Mouse (Mus musculus) right cerebral cortex, adult 2 months (tissue): ENCODE measurements around the gene Rgs17.

Source experiments
- DNase-seq, 2 experiments: peaks; one replicate each; pipeline ENCODE4 v3.0.0; 2021 to 2022; ENCODE audit warnings: low spot score in 2 of 2

Gene Rgs17

DNA sequence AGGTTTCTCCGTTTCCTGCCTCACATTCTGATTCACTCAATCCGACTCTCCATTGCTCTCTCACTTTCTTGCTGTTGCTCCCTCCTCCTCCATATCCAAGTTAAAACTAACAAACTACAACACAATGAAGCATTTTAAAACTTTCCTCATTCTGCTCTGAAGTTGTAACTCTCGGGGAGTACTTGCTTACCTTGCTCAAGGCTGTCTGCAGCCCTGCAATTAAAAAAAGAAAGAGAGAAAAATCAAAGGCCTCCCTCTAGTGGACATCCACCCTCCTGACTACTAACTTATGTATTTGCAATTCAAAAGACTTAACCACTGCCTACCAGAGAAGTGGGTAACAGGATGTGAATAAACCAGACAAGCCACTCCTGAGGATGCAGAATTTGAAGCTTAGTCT is 97.4 kb downstream of the Rgs17 start:
- DNase-seq: peak; percentile 47 to 51

DNA sequence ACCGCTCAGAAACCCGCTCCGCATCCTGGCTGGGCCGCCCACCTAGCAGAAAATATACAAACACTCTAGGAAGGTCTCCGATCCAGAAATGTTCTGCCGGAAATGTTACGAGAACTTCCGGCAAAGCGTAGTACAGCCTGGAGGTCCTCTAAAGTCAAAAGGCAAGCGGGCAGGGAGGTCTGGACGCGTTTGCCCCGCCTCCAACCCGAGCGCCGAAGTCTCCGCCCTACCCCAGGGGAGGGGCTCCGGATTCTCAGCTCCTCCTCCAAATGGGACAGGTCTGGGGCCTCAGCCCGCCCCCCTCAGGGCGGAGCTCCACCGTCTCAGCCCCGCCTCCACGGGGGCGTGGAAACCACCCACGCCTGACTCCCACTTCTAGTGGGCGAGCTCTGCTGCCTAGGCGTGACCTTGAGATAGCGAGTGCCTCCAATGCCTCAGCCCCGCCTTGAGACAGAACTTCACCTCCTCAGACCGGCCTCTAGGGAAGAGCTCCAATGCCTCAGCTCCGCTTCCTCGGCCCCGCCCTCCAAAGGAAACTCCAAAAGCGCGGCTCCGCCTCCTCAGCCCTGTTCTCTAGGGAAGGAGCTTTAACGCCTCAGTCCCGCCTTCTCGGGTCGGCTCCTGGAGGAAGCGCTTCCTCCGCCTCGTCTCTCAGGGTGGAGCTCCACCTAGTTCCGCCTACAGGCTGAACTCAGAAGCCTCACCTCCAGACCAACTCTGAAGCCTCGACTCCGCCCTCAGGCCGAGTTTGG is 98.3 kb downstream of the Rgs17 start, which contains the start of gene Mtrf1l:
Mtrf1l (minus strand) TSS at position 171 of the 752 bp plus-strand sequence.
- DNase-seq: peak; percentile 91

DNA sequence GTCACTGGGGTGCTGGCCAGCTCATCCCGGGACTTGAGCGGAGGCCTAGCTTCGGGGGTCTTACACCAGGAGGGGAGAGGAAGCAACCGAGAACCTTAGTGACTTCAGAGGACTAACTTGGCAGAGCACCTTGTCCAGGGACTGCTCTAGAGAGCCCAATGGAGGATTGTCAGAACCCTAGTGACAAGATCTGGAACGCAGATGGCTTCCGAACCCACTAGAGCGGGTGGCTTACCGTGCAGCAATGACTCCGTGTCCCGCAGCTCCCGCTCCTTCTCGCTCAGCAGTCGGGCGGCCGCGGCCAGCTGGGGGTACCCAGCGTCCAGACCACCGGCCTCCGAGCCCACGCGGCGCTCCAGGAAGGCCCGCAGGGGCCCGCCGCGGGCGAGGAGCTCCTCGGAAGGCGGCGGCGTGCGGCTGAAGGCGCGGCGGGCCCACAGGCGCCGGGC is 98.9 kb downstream of the Rgs17 start:
- peak in 1 of 2 experiments; percentile 44 for DNase-seq

DNA sequence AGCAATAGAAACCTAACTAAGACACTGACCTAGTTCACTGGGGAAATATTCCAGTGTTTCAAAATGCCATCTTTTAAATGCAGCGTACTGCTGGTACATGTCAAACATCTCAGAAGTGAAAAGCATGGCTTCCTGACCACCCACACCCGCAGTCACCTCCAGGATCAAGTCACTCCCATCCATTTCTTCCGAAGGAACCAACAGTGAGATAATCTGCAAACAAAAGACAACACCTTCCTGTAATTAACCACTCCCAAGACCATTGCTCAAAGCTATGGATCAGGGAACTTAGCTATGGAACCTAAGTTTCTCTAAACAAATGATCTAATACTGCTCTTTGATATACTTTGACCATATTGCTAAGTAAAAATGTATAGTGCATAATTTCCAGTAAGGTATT is 103.4 kb downstream of the Rgs17 start:
- no peak for DNase-seq

DNA sequence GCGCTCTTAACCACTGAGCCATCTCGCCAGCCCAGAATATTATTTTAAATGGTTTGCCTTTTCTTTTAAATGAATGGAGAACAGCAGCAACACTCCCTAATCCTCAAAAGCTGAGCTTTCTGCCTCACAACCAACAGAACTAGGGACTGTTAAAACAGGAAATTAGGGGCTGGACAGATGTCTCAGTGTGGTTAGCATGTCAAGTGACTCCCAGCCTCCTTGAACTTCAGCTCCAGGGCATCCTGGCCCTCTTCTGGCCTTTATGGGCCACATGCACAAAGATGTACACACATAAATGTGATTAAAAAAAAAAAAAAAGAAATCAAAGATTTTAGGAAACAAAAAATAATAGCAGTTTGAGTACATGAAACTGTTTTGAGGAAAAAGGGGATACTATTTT is 106.2 kb downstream of the Rgs17 start:
- DNase-seq: no peak

DNA sequence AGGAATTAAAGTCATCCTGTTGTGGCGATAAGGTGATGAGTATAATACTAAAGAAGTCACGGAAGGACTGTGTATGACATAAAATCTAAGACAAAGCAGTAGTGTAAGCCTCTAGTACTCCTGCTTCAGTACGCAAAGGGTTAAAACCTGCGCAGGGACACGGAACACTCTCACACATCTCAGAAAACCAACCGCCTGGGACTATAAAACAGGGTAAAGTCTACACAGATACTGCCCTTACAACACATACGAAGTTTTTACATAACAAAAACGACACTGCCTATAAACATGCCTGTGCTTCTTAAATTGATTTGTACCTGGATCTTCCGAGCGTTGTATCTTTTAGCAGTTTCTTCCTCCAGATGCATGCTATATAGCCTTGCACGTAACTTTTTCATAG is 108.5 kb downstream of the Rgs17 start:
- DNase-seq: no peak

DNA sequence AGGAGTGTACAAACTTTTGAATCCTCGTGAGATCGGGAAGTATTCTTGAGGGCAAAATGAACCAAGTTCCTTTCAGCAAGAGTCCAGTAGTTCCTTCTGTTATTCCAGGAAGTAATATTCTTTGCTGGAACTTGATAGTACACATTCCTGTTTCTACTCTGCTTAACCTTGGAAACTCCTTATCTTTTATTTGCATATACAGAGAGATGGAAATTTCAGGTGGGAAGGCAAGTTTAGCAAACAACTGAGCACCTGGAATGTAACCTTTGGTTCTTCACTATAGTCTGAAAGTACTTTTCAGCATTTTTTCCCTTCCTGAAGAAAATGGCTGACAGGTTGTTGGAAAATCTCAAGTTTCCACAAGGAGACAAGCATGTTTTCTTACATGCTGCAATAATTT is 114.5 kb downstream of the Rgs17 start:
- DNase-seq: no peak

- DNase-seq: no peak
These were observed 115.2 kb downstream of the Rgs17 start for GRCm38 (mm10) chr10:5806996-5807395.

- peak; percentile 13 to 21 for DNase-seq
These were observed 115.8 kb downstream of the Rgs17 start for GRCm38 (mm10) chr10:5806416-5806815.

- peak; percentile 90 to 93 for DNase-seq
These were observed 116.4 kb downstream of the Rgs17 start for GRCm38 (mm10) chr10:5805731-5806307.

DNA sequence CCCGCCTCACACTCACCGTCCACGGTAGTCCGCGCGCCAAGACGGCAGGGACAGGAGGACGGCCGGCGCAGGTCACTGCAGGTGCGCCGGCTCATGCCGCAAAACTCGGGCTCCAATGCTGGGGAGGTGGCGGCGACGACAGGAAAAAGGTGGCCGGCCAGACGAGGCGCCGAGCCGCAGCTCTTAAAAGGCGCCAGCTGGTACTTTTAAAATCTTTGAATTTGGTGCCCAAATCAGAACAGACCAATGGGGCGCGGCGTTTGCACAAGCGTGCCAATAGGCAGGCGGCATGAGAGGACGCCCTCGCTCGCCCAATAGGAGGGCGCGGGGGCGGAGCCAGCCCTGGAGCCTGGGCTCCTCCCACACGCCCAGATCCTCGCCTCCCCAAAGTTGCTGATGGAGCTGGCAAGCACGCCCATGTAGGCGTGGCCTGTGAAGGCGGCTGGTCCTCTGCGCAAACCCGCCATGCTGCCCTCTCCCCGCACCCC is 116.9 kb downstream of the Rgs17 start, which contains the start of gene Fbxo5:
Fbxo5 (minus strand) TSS at position 358 of the 488 bp plus-strand sequence.
- DNase-seq: peak; percentile 96 to 98

DNA sequence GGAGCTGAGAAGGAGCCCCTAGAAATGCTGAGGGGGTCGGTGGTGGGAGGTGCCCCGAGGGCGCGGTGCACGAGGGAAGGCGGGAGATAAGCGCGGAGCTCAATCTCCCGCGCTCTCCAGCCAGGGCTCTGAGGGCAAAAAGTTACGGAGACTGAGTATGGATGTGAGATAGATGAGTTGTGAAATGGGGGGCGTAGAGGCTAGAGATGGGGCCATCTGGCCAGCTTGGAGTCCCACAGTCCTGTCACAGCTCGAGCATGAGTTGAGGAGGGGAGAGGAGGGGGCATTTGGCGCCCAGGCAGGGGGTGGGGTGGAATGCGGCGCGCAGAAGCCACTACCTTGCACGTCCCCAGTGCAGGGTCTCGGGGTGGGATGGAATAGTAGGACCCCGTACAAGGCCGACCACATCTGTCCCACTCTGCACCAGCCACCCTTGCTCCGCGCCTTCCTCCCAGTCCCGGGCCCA is 117.5 kb downstream of the Rgs17 start:
- no peak for DNase-seq

GRCm38 (mm10) chr10:5803739-5804138 is 118.5 kb downstream of the Rgs17 start:
- no peak for DNase-seq

DNA sequence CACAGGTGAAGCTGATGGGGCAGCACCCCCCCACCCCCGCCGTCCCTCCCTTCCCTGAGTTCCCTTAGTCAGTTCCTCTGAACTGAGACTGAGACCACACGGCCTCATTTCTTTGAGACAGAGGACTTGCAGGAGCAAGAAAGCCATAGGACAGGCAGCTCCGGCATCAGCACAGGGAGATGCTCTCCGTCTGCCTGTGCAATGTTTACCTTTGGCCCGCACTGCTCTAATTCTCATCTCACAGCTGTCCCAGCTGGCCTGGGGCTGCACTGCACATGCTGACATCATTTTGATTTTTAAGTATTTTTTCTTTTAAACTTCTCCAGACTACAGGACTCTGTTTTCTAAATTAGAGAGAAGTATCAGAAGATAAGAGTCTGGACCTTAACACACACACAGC is 119.3 kb downstream of the Rgs17 start:
- no peak for DNase-seq

- no peak for DNase-seq
These were observed 121.7 kb downstream of the Rgs17 start for GRCm38 (mm10) chr10:5800490-5800889.

DNA sequence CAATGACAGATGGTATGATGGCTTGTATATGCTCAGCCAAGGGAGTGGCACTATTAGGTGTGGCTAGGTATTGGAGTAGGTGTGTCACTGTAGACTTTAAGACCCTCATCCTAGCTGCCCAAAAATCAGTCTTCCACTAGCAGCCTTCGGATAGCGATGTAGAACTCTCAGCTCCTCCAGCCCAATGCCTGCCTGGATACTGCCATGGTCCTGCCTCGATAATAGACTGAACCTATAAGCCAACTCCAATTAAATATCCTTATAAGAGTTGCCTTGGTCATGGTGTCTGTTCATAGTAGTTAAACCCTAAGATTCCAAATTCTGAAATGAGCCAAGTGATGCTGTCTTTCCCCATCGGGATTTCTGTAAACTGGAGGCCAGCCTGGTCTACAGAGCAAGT is 124.1 kb downstream of the Rgs17 start:
- DNase-seq: no peak

DNA sequence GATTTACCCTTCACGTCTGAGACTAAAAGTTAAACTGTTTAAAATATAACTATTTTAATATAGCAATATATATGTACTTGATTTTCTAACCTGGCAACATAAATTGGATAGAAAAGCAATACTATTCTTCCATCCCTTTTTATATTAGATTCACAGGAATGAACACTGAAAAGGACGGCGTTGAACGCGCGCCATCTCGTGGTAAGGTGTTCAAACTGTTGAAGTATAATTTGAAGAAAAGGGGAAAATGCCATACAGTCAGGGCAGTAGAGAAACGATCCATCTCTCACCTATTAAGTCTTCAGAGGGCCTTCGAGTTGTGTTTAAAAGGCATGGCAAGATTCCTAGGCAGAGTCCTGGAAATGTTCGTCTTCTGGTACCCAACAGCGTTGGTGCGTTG is 131.5 kb downstream of the Rgs17 start:
- DNase-seq: peak; percentile 66 to 76

DNA sequence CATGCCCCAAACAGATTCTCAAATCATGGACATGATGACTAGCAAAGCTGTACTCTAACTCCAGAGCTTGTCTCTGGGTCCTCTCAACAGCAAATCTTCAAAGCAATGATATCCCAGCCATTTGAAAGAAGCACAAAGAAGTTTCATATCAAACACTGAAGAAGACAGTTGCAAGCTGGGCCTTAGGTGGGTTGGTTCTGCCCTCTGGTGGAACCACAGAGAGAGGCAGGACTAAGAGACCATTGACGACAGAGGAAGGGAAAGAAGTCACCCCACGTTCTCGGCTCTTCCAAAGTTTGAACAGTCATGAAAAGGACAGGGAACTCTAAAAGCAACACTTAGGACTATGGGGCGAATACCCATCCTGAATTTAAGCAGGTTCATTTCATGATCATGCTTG is 135.3 kb downstream of the Rgs17 start:
- DNase-seq: peak; percentile 29 to 48
